Mouse (Mus musculus) heart, adult 9 months (tissue): ENCODE results near the gene Grik3.

ENCODE experiments used
- DNase-seq, 2 experiments: peaks; one replicate each; pipeline ENCODE4 v3.0.0; 2022; ENCODE audit warnings: low spot score in 2 of 2

The Grik3 gene

GRCm38 (mm10) chr4:125490661-125491504 lies at the start of gene Grik3:
Grik3 (plus strand) TSS chr4:125490700.
- DNase-seq: no peak

GRCm38 (mm10) chr4:125441821-125442220 lies 48.7 kb upstream of the Grik3 start:
- DNase-seq: no peak

DNA sequence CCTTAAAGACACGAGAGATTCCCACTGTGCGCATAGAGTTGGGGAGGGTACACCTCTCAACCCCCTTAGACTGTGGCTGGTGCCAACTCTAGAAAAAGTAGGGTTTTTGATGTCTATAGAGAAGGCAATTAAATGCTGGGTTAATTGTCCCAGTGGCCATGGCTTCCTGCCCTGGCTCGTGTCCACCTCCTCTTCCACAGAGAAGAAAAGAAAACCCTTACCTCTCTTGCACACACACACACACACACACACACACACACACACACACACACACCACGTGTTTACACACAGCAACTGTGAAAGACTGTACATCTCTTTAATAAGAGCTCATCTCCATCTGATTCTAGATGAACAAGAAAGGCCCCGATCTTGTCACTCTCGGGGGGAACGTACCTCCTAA lies 46.1 kb upstream of the Grik3 start:
- no peak for DNase-seq

DNA sequence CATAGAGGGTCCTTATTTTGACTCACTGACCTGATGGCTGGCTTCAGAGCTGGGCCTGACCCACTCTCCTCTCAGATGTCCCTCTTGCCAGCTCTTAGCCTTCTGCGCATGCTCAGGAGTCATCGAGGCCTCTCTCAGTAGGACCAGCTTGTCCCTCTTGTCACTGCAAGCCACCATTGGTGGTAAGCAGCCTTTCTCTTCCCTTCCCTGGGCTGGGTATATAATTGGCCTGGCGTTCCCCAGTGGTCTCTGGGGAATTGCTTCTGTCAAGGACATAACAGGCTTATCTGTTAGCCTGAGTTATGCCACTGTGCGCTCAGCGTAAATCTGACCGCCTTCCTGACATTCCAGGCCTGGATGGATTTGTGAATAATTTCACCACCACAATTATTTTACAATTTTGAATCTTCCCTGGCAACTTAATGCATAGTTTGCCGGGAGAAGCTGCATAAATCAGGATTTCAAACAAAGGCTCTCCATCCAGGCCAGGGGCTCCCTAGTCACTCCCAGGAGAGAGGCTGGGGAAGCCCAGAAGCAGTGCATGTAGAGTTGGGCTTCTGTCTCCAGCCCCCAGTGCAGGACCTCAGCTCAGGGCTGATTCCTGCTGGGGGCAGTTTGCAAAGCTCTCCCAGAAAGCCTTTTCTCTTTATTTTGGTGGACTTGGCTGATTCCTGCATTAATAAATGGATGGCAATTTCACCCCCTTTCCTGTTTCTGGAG lies 39.7 kb upstream of the Grik3 start:
- no peak for DNase-seq

DNA sequence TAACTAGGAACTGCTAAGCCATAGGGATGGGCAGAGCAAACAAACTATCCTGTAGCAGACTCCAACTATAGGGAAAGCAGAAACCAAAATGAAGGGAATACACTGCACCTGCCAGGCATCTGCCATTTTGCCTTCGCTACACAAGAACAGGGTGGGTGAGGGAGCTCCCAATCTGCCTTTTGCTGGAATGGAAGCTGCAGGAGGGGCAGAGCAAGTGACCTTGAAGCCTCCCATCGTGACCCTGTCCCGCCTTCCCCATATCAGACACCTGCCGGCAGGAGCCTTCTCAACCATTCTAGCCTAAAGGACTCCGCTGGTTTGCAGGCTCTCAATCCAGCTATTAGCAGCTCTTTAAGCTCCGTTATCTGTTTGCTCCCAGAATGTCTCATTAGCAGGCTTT lies 38.7 kb upstream of the Grik3 start:
- DNase-seq: no peak

- no peak for DNase-seq
Measured at GRCm38 (mm10) chr4:125456506-125456905, 34.0 kb upstream of the Grik3 start.

DNA sequence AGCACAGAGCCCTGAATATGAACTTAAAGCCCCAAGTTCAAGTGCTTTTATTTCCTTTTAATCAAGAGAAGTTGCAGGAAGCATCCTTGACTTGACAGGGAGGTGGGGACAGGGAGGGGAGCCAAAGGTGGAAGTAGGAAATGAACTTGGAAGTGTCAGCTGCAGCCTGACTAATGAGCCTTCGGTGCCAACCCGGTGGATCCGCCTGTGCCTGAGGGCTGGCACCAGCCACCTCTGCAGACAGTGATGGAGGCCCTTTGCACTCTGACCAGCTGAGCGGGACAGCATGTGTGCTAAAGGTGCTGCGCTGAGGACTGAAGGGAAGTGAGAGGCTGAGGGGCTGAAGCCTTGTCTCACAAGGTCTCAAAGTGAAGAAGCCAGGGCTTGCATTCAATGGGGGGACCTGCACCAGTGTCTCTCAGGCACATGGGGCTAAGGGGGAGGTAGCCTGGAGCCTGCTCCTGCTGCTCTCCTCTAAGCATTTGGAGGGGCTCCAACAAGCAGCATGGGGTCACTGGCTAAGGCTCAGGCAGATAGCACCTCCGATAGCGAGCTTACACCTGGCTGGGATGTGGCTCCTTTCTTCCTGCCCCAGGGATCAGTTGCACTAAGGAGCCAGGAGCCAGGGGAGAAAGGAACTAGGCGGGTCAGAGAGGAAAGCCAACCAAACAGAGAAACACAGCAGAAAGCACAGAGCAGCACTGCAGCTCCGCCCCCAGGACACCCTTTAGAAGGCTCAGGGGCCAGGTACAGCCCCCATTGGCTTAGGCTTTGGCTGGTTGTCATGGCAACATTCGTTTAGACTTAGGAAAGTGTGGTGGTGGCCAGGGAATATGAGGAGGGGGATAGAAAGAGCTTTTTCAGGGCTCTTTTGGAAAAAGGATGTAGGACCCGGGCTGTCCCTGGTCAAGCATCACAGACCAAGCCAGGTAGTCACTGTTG lies 33.1 kb upstream of the Grik3 start:
- no peak for DNase-seq

GRCm38 (mm10) chr4:125459791-125460190 lies 30.7 kb upstream of the Grik3 start:
- DNase-seq: no peak

- no peak for DNase-seq
Measured at GRCm38 (mm10) chr4:125469711-125470372, 20.7 kb upstream of the Grik3 start.

GRCm38 (mm10) chr4:125474903-125475302 lies 15.6 kb upstream of the Grik3 start:
- DNase-seq: no peak

DNA sequence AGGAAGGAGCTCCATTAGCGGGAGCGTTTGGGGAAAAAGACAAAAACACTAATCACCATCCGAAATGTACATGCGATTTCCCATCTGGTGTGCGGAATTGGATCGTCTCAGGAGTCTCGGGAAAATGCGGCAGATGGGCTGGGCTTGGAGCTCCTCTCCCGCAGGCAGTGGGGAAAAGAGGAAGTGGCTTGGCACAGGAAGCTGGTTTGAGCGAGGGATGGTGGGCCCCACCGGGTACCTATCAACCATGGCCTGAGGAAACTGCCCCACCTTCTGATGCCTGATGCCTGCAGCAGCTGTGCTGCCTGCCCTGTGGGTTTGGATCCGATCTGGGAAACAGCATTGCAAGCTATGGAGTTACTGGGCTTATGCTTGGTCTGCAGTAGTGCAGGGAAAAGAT lies 12.4 kb upstream of the Grik3 start:
- no peak for DNase-seq

DNA sequence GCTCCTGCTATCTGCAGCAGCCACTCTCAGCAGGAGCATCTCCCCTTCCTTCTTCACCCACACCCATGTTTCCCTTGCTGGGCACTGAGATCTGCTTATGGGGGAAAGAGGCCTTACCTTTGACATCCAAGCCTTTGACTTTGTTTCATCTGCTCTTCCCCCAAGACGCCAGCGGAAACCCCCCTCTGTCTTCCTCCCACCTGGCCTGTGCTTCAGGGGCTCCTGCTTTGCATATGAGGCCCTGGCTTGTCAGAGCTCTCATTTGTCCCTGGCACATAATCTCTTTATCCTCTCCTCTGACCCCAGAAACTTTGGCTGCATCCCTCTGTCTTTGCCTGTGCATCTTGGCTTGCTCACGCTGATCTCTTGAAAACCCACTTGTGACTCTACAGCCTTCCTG lies 9.2 kb upstream of the Grik3 start:
- DNase-seq: no peak

GRCm38 (mm10) chr4:125484131-125484530 lies 6.4 kb upstream of the Grik3 start:
- no peak for DNase-seq

- DNase-seq: no peak
Measured at GRCm38 (mm10) chr4:125485416-125486239, 4.9 kb upstream of the Grik3 start.

DNA sequence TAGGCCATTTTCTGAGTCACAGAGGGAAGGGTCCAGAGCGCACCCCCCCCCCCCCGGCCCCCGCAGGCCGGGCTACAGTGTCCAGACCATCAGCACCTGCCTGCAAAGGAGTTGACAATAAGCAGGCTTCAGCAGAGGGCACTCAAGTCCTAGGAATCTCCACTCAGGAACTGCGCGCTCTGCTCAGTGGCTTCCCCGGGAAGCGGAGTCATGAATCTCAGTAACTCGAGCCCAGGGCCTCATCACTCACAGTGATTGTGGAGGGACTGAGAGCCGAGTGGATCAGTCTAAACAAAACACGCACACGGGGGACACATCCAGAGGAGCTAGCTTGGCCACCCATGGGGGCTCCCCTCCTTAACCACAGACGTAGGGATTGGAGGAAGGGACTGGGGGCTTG lies 3.9 kb upstream of the Grik3 start:
- DNase-seq: no peak

DNA sequence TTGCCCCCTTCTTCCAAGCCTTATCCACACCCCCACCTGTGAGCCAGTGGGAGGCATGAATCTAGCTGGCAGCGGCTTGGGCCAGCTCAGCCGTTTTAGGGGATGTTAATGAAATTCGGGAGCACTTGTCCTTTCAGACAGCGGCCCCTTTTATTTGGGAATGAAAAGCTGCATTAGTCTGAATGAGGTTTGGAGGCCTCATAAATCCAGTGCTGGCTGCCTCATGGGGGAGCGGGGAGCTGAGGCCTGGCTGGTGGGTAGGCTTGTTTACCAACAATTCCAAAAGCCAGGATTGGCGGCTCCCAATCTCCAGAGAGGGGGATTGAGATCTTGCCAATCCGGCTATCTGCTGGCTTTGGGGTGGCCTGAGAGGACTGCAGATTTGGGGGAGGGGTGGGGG lies 3.5 kb upstream of the Grik3 start:
- no peak for DNase-seq

GRCm38 (mm10) chr4:125488796-125489637 lies 1.5 kb upstream of the Grik3 start:
- DNase-seq: no peak

GRCm38 (mm10) chr4:125489901-125490590 lies 454 bp upstream of the Grik3 start:
- DNase-seq: no peak

- no peak for DNase-seq
Measured at GRCm38 (mm10) chr4:125491505-125492121, 1.1 kb downstream of the Grik3 start.
